Mouse (Mus musculus) layer of hippocampus, postnatal 36 days (tissue): Measurements from ENCODE around the gene Olfr1440. TPM values are rescaled to one million over a fixed set of nuclear protein-coding genes. Genes with fewer than 3 reads are reported as not detected.

Source experiments
- DNase-seq, 2 experiments: peaks; one replicate each; pipeline ENCODE4 v3.0.0; 2022
- total RNA-seq, 2 experiments: library from RNA; stranded (reverse); gene quantifications; 2 replicates each; pipeline ENCODE4 v1.2.3; 2021

Olfr1440 gene
- total RNA-seq, result not detected

- DNase-seq, result no peak
Measured at GRCm38 (mm10) chr19:12386979-12387378, at the start of gene Olfr1440. Gene Olfr1440, plus strand, starts transcription at chr19:12387279.

- no peak for DNase-seq
Measured at GRCm38 (mm10) chr19:12373004-12373403, 14.1 kb upstream of the Olfr1440 start.

- peak; percentile 70 to 73 for DNase-seq
Measured at GRCm38 (mm10) chr19:12374465-12375025, 12.5 kb upstream of the Olfr1440 start.

DNA sequence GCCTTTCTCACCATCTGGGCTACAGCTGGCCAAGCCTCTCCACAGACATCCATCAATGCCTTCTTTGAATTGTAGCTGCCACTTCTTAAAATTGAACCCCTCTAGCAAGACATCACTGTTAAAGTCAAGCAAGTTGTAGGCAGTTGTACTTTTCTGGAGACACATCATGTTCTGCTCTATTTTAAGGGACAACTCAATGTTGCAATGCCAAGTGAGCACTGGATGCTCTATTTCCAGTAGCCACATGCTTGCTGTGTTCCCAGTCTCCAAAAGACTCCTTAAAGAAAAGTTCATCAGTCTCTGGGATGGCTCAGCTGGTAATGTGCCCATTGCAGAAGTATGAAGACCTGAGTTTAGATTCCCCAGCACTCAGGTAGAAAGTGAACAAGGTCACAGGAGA lies 26.7 kb downstream of the Olfr1440 start:
- DNase-seq, result no peak

- no peak for DNase-seq
Measured at GRCm38 (mm10) chr19:12417361-12417760, 30.3 kb downstream of the Olfr1440 start, which contains the start of gene Olfr1441. Gene Olfr1441, plus strand, starts transcription at chr19:12417433.

DNA sequence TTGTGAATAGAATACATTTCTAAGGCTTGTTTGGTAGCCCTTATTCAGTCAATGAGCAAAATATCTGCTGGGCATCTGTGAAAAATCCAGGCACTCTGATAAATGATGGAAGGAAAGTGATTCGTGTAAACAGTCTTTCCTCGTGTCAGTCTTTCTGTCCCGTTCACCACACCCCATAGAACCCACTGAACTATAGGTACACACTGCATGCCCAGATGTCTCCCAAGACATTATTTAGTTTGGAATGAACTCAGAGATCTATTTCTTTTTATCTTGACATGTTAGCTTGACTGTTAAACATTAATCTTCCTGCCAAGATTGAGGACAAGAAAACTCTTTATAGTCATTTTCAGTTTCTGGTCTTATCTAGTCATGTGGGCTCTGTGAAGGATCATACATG lies 31.2 kb downstream of the Olfr1440 start:
- DNase-seq, result no peak

DNA sequence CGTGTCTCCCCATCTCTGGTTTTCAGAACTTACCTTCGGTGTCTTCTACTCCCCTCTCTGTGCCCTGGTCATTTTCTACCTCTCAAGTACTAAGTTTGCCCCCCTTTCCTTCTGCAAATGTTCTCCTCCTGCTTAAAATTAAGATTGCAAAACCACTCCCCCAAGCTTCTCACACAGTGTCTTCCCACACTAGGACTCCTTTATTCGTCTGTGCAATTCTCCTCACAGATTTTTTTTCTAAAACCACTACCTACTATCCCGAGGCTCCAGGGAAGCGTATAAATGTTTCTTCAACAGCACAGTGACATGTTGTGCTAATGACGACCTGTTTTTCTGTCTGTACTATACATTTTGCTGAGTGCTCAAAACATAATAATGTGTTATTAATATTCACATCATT lies 33.5 kb downstream of the Olfr1440 start:
- no peak for DNase-seq

GRCm38 (mm10) chr19:12421680-12422079 lies 34.6 kb downstream of the Olfr1440 start:
- DNase-seq, result no peak

DNA sequence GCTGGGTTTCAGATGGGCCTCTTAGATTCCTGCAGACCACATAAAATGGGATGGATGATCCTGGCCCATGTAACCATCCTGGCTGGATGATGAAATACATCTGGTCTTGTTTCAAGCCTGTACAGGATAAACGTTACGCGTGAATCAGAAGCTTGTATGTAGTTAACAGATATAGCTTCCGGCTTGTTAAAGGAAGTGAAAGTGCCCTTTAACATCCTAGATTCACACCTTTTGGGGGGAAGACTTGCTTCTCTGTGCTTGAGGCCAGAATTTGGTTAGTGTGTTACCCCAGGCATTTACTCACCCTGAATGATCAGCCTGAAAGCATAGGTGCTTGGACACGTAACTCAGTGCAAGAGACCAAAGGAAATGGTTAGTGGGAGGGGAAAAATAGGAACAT lies 40.0 kb downstream of the Olfr1440 start:
- DNase-seq, result no peak

- DNase-seq, result no peak
Measured at GRCm38 (mm10) chr19:12427605-12428004, 40.5 kb downstream of the Olfr1440 start, which contains the start of gene Pfpl. Gene Pfpl, plus strand, starts transcription at chr19:12427905.

DNA sequence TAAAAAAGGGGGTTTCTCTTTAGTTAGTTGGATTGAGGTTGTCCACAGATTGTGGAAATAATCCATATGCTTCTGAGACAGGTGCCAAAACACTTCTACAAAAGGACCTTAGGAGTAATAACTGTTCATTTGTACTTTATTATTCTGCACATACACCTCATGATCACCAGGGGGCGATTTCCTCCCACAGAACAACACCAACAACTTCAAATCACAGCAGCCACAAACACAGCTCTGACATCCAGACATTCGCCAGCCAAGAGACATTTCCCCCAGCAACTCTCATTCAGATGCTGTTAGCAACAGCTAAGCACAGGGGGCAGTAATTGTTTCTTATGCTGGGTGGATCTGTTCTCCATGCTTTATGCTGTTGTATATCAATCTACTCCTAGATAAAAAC lies 46.0 kb downstream of the Olfr1440 start:
- DNase-seq, result peak in 1 of 2 experiments; percentile 19

DNA sequence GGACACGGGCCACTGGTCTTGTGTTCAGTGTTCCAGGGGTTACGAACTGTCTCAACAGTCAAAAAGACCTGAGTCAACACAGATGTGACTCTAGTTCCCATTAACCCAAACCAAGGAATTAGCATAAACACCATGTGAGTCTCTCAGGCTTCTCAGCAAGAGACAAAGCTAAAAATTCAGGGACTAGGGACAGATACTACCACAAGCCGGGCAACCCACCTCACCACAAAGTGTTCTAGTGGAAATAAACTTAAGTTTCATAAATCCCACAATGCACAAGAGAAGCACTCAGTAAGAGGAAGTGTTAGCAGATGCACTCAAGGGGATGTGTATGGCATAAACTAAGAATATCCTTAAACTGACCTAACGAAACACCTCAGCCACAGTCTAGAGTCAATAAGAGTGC lies 47.9 kb downstream of the Olfr1440 start:
- DNase-seq, result no peak

GRCm38 (mm10) chr19:12435750-12436524 lies 48.9 kb downstream of the Olfr1440 start:
- no peak for DNase-seq

- no peak for DNase-seq
Measured at GRCm38 (mm10) chr19:12439581-12439980, 52.5 kb downstream of the Olfr1440 start.

GRCm38 (mm10) chr19:12440103-12440725 lies 53.1 kb downstream of the Olfr1440 start:
- DNase-seq, result no peak

DNA sequence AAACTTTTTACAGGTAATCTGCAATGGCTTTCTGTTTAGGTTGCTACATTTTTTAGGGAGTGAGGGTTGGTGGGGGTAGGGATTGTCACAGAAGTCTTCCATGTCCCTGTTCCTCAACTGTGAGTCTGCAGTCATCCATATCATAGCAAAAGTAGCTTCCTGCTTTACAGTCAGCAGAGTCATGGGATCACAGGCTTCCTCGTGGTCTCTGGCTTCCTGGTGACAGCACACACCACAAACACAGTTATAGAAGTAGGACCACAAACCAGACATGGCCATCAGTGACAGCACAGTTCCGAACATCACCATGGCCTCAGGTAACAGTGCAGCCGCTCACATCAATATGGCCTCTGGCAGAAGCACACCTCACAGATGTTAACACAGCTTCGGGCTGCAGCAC lies 55.5 kb downstream of the Olfr1440 start:
- no peak for DNase-seq

DNA sequence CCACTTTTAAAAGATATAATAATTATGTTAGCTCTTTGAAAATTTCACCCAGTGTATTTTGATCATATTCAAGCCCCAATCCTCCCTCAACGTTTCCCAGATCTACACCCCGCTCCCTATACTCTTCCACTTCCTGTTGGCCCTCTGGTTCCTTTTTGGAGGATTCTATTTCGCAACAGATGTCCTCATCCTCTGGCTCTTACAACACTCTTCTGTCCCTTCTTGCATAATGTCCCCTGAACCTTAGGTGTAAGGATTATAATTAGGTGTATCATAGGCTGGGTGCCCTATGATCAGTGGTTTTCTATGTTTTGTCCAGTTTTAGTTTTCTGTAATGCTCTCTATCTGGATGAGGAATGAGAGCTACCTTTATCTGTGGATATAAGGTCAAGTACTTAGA lies 57.9 kb downstream of the Olfr1440 start:
- DNase-seq, result no peak

Other genes starting within 250 kb of the Olfr1440 start
- gene Olfr1555-ps1, start 217.2 kb upstream of the Olfr1440 start, total RNA-seq, result not detected
- gene Olfr1431, start 186.6 kb upstream of the Olfr1440 start, total RNA-seq, result not detected
- not detected for gene Olfr1432, start 154.7 kb upstream of the Olfr1440 start, total RNA-seq
- not detected for gene Olfr262, start 145.6 kb upstream of the Olfr1440 start, total RNA-seq
- gene Olfr235, start 126.2 kb upstream of the Olfr1440 start, total RNA-seq, result not detected
- not detected for gene Olfr1434, start 107.4 kb upstream of the Olfr1440 start, total RNA-seq
- gene Olfr1436, start 88.1 kb upstream of the Olfr1440 start, total RNA-seq, result not detected
- not detected for gene Olfr1437, start 62.2 kb upstream of the Olfr1440 start, total RNA-seq
- not detected for gene Olfr1438-ps1, start 51.4 kb upstream of the Olfr1440 start, total RNA-seq
- not detected for gene Olfr1441, start 30.2 kb downstream of the Olfr1440 start, total RNA-seq
- gene Pfpl, start 40.6 kb downstream of the Olfr1440 start, total RNA-seq, result not detected
- gene Mpeg1, start 73.5 kb downstream of the Olfr1440 start, total RNA-seq, result 1 to 10 TPM; 6.7 to 7.4 TPM
- 10 to 100 TPM; 33.6 to 36.6 TPM for gene Dtx4, start 114.2 kb downstream of the Olfr1440 start, total RNA-seq
- 1 to 10 TPM; 1.3 to 1.6 TPM for gene Fam111a, start 158.5 kb downstream of the Olfr1440 start, total RNA-seq
- not detected for gene Gm4952, start 212.7 kb downstream of the Olfr1440 start, total RNA-seq
- gene Glyat, start 246.0 kb downstream of the Olfr1440 start, total RNA-seq, result under 1 TPM; 0.17 to 0.28 TPM